Mouse (Mus musculus): ENCODE results near the gene Fam178b. TPM values are rescaled to one million over a fixed set of nuclear protein-coding genes. Genes with fewer than 3 reads are reported as not detected.
"Not testable (repeated sequence)": the region's sequence is repeated elsewhere in the genome, so short reads cannot be mapped to it uniquely, and the experiment has no call there.

Gene Fam178b
- polyA plus RNA-seq, 1 experiment: 1.2 TPM

GRCm38 (mm10) chr1:36632846-36633245, 50.1 kb downstream of the Fam178b start:
- no peak for DNase-seq (ENCODE audit: low read depth, low spot score)
- WGBS: 94% methylated on average over 1 of the region's 1 CpGs

GRCm38 (mm10) chr1:36632090-36632489, 50.9 kb downstream of the Fam178b start:
- WGBS: 90% methylated on average over 4 of the region's 4 CpGs
- no peak for DNase-seq (ENCODE audit: low read depth, low spot score)

GRCm38 (mm10) chr1:36631391-36631790, 51.6 kb downstream of the Fam178b start:
- WGBS: 77% methylated on average over 4 of the region's 4 CpGs
- no peak for DNase-seq (ENCODE audit: low read depth, low spot score)

GRCm38 (mm10) chr1:36630053-36630739, 52.8 kb downstream of the Fam178b start:
- DNase-seq (ENCODE audit: low read depth, low spot score): no peak
- 76% methylated on average over 3 of the region's 3 CpGs for WGBS

- DNase-seq (ENCODE audit: low read depth, low spot score): no peak
Observed at GRCm38 (mm10) chr1:36628585-36628984, 54.4 kb downstream of the Fam178b start.

GRCm38 (mm10) chr1:36625442-36625841, 57.5 kb downstream of the Fam178b start:
- no peak for DNase-seq (ENCODE audit: low read depth, low spot score)
- WGBS: 52% methylated on average over 5 of the region's 5 CpGs

More at GRCm38 (mm10) chr1:36628585-36628984, 54.4 kb downstream of the Fam178b start:
- 60% methylated on average over 8 of the region's 8 CpGs for WGBS

- WGBS: 81% methylated on average over 5 of the region's 5 CpGs
- DNase-seq (ENCODE audit: low read depth, low spot score): not testable (repeated sequence)
Observed at GRCm38 (mm10) chr1:36615958-36616357, 67.0 kb downstream of the Fam178b start.

- DNase-seq (ENCODE audit: low read depth, low spot score): no peak
- 80% methylated on average over 8 of the region's 8 CpGs for WGBS
Observed at GRCm38 (mm10) chr1:36615188-36615587, 67.8 kb downstream of the Fam178b start.

GRCm38 (mm10) chr1:36614584-36614983, 68.4 kb downstream of the Fam178b start:
- DNase-seq (ENCODE audit: low read depth, low spot score): no peak
- WGBS: 89% methylated on average over 1 of the region's 1 CpGs

GRCm38 (mm10) chr1:36613374-36613895, 69.5 kb downstream of the Fam178b start:
- DNase-seq (ENCODE audit: low read depth, low spot score): no peak
- 95% methylated on average over 10 of the region's 10 CpGs for WGBS

- DNase-seq (ENCODE audit: low read depth, low spot score): no peak
- WGBS: 82% methylated on average over 6 of the region's 6 CpGs
Observed at GRCm38 (mm10) chr1:36612362-36612761, 70.6 kb downstream of the Fam178b start.

- no peak for DNase-seq (ENCODE audit: low read depth, low spot score)
- WGBS: 50% methylated on average over 13 of the region's 13 CpGs
Observed at GRCm38 (mm10) chr1:36611449-36612123, 71.4 kb downstream of the Fam178b start.

GRCm38 (mm10) chr1:36608211-36608610, 74.8 kb downstream of the Fam178b start:
- DNase-seq (ENCODE audit: low read depth, low spot score): no peak
- WGBS: 43% methylated on average over 4 of the region's 4 CpGs

- DNase-seq (ENCODE audit: low read depth, low spot score): no peak
- WGBS: 57% methylated on average over 7 of the region's 7 CpGs
Observed at GRCm38 (mm10) chr1:36606951-36607350, 76.0 kb downstream of the Fam178b start.

- no peak for DNase-seq (ENCODE audit: low read depth, low spot score)
- WGBS: 42% methylated on average over 12 of the region's 12 CpGs
Observed at GRCm38 (mm10) chr1:36604254-36605156, 78.5 kb downstream of the Fam178b start.

GRCm38 (mm10) chr1:36603361-36603760, 79.6 kb downstream of the Fam178b start:
- 16% methylated on average over 9 of the region's 9 CpGs for WGBS

GRCm38 (mm10) chr1:36602271-36602670, 80.7 kb downstream of the Fam178b start:
- WGBS: 70% methylated on average over 4 of the region's 4 CpGs

More at GRCm38 (mm10) chr1:36603361-36603760, 79.6 kb downstream of the Fam178b start:
- DNase-seq (ENCODE audit: low read depth, low spot score): no peak

GRCm38 (mm10) chr1:36598411-36598810, 84.6 kb downstream of the Fam178b start:
- 86% methylated on average over 2 of the region's 2 CpGs for WGBS
- no peak for DNase-seq (ENCODE audit: low read depth, low spot score)

More at GRCm38 (mm10) chr1:36602271-36602670, 80.7 kb downstream of the Fam178b start:
- no peak for DNase-seq (ENCODE audit: low read depth, low spot score)

GRCm38 (mm10) chr1:36596114-36596513, 86.9 kb downstream of the Fam178b start:
- WGBS: 42% methylated on average over 4 of the region's 4 CpGs
- no peak for DNase-seq (ENCODE audit: low read depth, low spot score)

Measured in large intestine, adult 2 months (tissue).